Mouse (Mus musculus) hindbrain, embryonic 13.5 days (tissue): Measurements from ENCODE around the gene Gria2. TPM values are rescaled to one million over a fixed set of nuclear protein-coding genes. Genes with fewer than 3 reads are reported as not detected.

Source experiments
- ATAC-seq: fragments of 200-750 bp; cut with Nextera tagmentation; 2 replicates; pipeline ENCODE4 v1.8.0; 2017; ENCODE audit warnings: moderate TSS enrichment; ENCODE audit not compliant: low FRiP score
- H3K27ac ChIP-seq: fragments of 300-500 bp; sonication (generic); 2 replicates; pipeline ENCODE4 v1.5.1; 2015; ENCODE audit warnings: inconsistent platforms, mild to moderate bottlenecking, moderate library complexity
- H3K27me3 ChIP-seq: fragments of 300-500 bp; sonication (generic); 2 replicates; pipeline ENCODE4 v1.6.1; 2015; ENCODE audit warnings: mild to moderate bottlenecking, inconsistent platforms
- H3K36me3 ChIP-seq: fragments of 300-500 bp; sonication (generic); 2 replicates; pipeline ENCODE4 v1.6.1; 2015; ENCODE audit warnings: mild to moderate bottlenecking, inconsistent platforms
- H3K4me1 ChIP-seq: fragments of 300-500 bp; sonication (generic); replicated peaks from 2 replicates; pipeline ENCODE4 v1.6.1; 2015; ENCODE audit warnings: inconsistent platforms
- H3K4me2 ChIP-seq: fragments of 300-500 bp; sonication (generic); 2 replicates; pipeline ENCODE4 v1.6.1; 2015; ENCODE audit warnings: inconsistent platforms, mild to moderate bottlenecking, moderate library complexity
- H3K4me3 ChIP-seq: fragments of 300-500 bp; sonication (generic); 2 replicates; pipeline ENCODE4 v1.5.1; 2015; ENCODE audit warnings: mild to moderate bottlenecking, inconsistent platforms
- H3K9ac ChIP-seq: fragments of 300-500 bp; sonication (generic); 2 replicates; pipeline ENCODE4 v1.6.1; 2015; ENCODE audit warnings: mild to moderate bottlenecking, inconsistent platforms
- H3K9me3 ChIP-seq: fragments of 300-500 bp; sonication (generic); 2 replicates; pipeline ENCODE4 v1.6.1; 2016; ENCODE audit warnings: inconsistent platforms
- WGBS: fragments of 180-500 bp; shearing (Covaris S2); methylation state at CpG from one replicate; pipeline ENCODE4 v1.1.7; 2015; 5-methylcytosine and 5-hydroxymethylcytosine counted together
- polyA plus RNA-seq: library from polyadenylated mRNA; unstranded; fragments of >200 nt; fragmentation: Nextera tagmentation; extraction: Ambion mirVana; gene quantifications from 2 replicates; pipeline ENCODE4 v1.2.1, GENCODE M21; 2015

Gene Gria2
- polyA plus RNA-seq, 1 experiment from 2014 or later: 129 TPM

DNA sequence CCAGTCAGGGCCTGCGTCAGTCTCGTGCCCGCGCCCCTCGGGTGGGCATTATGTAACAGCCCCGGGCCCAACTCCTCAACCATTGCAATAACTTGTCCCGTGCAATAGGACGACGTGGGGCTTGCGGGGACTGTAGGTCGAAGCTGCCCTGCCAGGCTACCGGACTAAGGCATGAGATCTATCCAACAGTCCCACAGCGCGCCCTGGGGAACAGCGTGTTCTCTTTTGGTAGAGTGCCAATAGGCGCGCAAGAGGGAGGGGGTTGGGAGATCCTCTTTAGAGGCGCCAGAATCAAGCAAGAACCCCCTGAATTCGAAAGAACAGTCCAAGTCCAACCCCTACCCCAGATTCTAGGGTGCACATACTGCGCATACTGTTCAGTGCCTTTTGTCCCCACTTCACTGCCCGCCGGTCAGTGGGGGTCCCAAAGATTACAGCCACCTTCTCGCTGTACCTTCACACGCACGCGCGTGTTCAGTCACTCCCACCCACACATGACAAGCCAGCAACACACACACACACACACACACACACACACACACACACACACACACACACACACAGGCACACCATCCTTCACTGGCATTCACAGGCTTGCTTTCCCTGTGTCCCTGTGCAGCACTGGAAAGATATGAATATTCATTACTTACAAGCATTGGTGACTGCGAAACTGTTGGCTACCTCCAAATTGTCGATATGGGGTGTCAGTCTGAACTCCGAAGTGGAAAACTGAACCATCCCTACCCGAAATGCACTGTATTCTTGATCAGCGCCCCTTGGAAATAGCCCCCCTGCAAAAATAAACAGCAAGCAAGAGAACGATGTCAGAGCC is 1.4 kb downstream of the Gria2 start:
- Histone ChIP-seq H3K9ac (peak overlapping the region; percentile 85), H3K36me3 (no peaks in the 10 kb centered on the region), H3K4me1 (peaks cover 27% of the 10 kb centered on the region), H3K4me3 (peak overlapping the region; percentile 75), H3K4me2 (peak overlapping the region; percentile 70), H3K27ac (peak overlapping the region; percentile 96), H3K9me3 (no peaks in the 10 kb centered on the region), H3K27me3 (no peaks in the 10 kb centered on the region)
- WGBS: 3% methylated on average over 33 of the region's 33 CpGs
- peak; percentile 60 for ATAC-seq

- Histone ChIP-seq H3K9ac (peak overlapping the region; percentile 85), H3K4me1 (peaks cover 27% of the 10 kb centered on the region), H3K36me3 (no peaks in the 10 kb centered on the region), H3K27me3 (no peaks in the 10 kb centered on the region), H3K4me3 (peak overlapping the region; percentile 75), H3K9me3 (no peaks in the 10 kb centered on the region), H3K27ac (peak overlapping the region; percentile 96), H3K4me2 (peak overlapping the region; percentile 70)
- WGBS: 2% methylated on average over 29 of the region's 29 CpGs
- peak; percentile 4 for ATAC-seq
These were observed 2.2 kb downstream of the Gria2 start for GRCm38 (mm10) chr3:80800299-80800994.

- Histone ChIP-seq H3K4me2 (peak overlapping the region; percentile 70), H3K4me3 (peak overlapping the region; percentile 75; the same call in 1 of the 2 replicates), H3K27me3 (no peaks in the 10 kb centered on the region), H3K9ac (no peak overlapping the region), H3K36me3 (no peaks in the 10 kb centered on the region), H3K9me3 (no peaks in the 10 kb centered on the region), H3K27ac (no peak overlapping the region), H3K4me1 (peaks cover 20% of the 10 kb centered on the region)
- WGBS: 77% methylated on average over 1 of the region's 1 CpGs
- ATAC-seq: no peak
These were observed 4.7 kb downstream of the Gria2 start for GRCm38 (mm10) chr3:80797935-80798334.

DNA sequence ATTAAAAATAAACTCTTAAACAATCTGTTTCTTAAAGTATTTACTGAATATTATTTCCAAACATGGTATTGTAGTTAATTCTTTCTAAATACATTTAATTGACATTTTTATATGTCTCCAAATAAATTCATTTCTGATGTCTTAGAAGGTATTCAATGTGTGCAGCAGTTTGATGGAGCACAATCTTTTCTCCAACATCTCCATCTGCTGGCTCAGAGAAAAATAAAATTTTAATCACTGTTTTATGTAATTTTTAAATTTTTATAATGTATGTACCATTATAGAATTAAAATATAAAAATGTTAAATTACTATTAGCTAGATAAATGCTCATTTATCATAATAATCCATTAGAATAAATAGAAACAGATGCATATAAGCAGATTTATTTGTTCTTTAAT is 5.9 kb downstream of the Gria2 start:
- Histone ChIP-seq H3K9me3 (no peaks in the 10 kb centered on the region), H3K36me3 (no peaks in the 10 kb centered on the region), H3K9ac (no peak overlapping the region), H3K4me3 (no peak overlapping the region), H3K4me1 (peaks cover 20% of the 10 kb centered on the region), H3K27ac (no peak overlapping the region), H3K4me2 (no peak overlapping the region), H3K27me3 (no peaks in the 10 kb centered on the region)
- no peak for ATAC-seq

GRCm38 (mm10) chr3:80795284-80795683 is 7.4 kb downstream of the Gria2 start:
- H3K27me3 ChIP-seq: no peaks in the 10 kb centered on the region
- ATAC-seq: no peak
- 89% methylated on average over 2 of the region's 2 CpGs for WGBS

DNA sequence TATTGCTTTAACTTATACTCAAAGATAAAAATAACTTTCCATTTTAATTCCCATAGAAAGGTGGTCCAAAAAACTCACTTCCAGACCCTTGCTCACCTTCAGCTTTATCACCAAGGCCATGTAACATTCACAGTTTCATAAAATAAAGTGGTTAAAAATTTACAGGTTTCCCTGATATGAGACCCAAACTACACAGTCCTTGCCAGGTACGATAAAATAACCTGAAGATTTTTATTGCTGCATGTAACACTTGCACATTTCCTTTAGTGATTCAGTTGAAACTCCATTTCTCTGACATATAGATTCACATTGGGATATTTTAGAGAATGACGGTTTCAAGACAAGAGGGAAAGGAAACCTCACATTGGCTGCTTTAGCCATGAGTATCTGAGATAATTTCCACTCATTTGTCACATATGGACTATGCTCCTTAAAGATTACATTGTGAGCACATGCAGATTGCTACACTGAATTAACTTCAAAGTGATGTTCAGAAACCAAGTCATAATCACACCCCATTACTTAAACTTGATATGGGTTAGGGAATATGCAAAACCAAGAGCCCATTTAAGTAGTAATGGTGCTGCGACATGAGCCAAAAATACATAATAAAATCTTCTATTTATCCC is 15.4 kb downstream of the Gria2 start:
- H3K4me3 ChIP-seq: no peak overlapping the region
- no peaks in the 10 kb centered on the region for H3K4me1 ChIP-seq
- no peak for ATAC-seq
- WGBS: 82% methylated on average over 3 of the region's 3 CpGs
- no peak overlapping the region for H3K27ac ChIP-seq
- H3K27me3 ChIP-seq: no peaks in the 10 kb centered on the region
- H3K36me3 ChIP-seq: no peaks in the 10 kb centered on the region
- no peaks in the 10 kb centered on the region for H3K9me3 ChIP-seq
- no peak overlapping the region for H3K4me2 ChIP-seq
- no peak overlapping the region for H3K9ac ChIP-seq

More at GRCm38 (mm10) chr3:80795284-80795683, 7.4 kb downstream of the Gria2 start:
- H3K9ac ChIP-seq: no peak overlapping the region
- no peak overlapping the region for H3K4me3 ChIP-seq
- peaks cover 18% of the 10 kb centered on the region for H3K4me1 ChIP-seq
- no peak overlapping the region for H3K27ac ChIP-seq
- H3K9me3 ChIP-seq: no peaks in the 10 kb centered on the region
- H3K4me2 ChIP-seq: no peak overlapping the region
- no peaks in the 10 kb centered on the region for H3K36me3 ChIP-seq

GRCm38 (mm10) chr3:80781144-80781530 is 21.5 kb downstream of the Gria2 start:
- Histone ChIP-seq H3K4me2 (no peak overlapping the region), H3K9ac (no peak overlapping the region), H3K36me3 (no peaks in the 10 kb centered on the region), H3K27ac (no peak overlapping the region), H3K4me3 (no peak overlapping the region), H3K9me3 (no peaks in the 10 kb centered on the region), H3K4me1 (no peaks in the 10 kb centered on the region), H3K27me3 (no peaks in the 10 kb centered on the region)
- no peak for ATAC-seq

GRCm38 (mm10) chr3:80780383-80781143 is 22.1 kb downstream of the Gria2 start:
- Histone ChIP-seq H3K4me2 (no peak overlapping the region), H3K4me3 (no peak overlapping the region), H3K27ac (no peak overlapping the region), H3K27me3 (no peaks in the 10 kb centered on the region), H3K9me3 (no peaks in the 10 kb centered on the region), H3K36me3 (no peaks in the 10 kb centered on the region), H3K9ac (no peak overlapping the region), H3K4me1 (no peaks in the 10 kb centered on the region)
- 87% methylated on average over 4 of the region's 4 CpGs for WGBS
- ATAC-seq: no peak

DNA sequence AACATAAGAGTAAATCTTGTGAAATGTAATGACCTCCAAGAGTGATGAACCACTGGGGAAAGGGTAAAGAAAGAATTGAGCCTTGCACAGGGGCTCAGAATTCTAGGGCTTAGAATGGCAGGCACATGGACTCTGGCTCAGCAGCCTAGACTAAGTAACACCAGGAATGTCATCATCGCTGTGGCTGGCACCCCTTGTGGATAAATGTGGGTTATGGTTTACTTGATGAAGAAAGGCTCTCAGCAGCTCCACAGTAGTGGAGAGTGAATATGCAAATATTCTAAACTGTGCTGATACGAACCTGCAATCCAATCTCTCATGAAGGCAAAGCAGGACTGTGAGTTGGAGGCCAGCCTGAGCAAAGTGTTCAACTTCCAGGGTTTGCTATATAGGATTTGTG is 26.0 kb downstream of the Gria2 start:
- no peaks in the 10 kb centered on the region for H3K36me3 ChIP-seq
- H3K9ac ChIP-seq: no peak overlapping the region
- H3K4me3 ChIP-seq: no peak overlapping the region
- H3K4me1 ChIP-seq: no peaks in the 10 kb centered on the region
- no peak for ATAC-seq
- no peak overlapping the region for H3K27ac ChIP-seq
- H3K27me3 ChIP-seq: no peaks in the 10 kb centered on the region
- H3K9me3 ChIP-seq: no peaks in the 10 kb centered on the region
- WGBS: 86% methylated on average over 2 of the region's 2 CpGs
- H3K4me2 ChIP-seq: no peak overlapping the region

DNA sequence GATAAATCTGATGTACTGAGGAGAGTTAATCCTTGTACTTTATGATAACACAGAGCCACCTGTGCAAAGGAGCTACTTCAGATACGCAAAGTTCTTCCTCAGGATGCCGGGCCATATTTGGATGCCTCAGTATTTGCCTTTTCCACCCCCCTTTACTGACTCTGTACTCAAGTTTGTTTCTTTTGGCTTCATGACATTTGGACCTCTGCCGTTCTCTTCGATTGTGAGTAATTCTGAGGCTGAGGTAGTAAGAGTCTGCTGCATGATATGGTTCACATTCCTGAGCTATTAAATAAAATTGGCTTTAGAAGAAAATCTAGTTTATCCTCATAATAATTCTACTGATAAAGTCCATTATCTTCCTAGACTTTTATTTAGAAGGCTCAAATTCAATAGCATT is 26.7 kb downstream of the Gria2 start:
- no peak overlapping the region for H3K4me3 ChIP-seq
- 88% methylated on average over 4 of the region's 4 CpGs for WGBS
- no peaks in the 10 kb centered on the region for H3K4me1 ChIP-seq
- no peak overlapping the region for H3K9ac ChIP-seq
- no peak for ATAC-seq
- no peak overlapping the region for H3K27ac ChIP-seq
- H3K9me3 ChIP-seq: no peaks in the 10 kb centered on the region
- H3K27me3 ChIP-seq: no peaks in the 10 kb centered on the region
- H3K4me2 ChIP-seq: no peak overlapping the region
- H3K36me3 ChIP-seq: no peaks in the 10 kb centered on the region

GRCm38 (mm10) chr3:80774005-80774764 is 28.4 kb downstream of the Gria2 start:
- Histone ChIP-seq H3K27ac (0 out of 2 replicates have a peak overlapping the region, but pooled peaks have one; percentile 40), H3K27me3 (no peaks in the 10 kb centered on the region), H3K4me3 (no peak overlapping the region), H3K4me1 (no peaks in the 10 kb centered on the region), H3K36me3 (no peaks in the 10 kb centered on the region), H3K4me2 (no peak overlapping the region), H3K9me3 (no peaks in the 10 kb centered on the region), H3K9ac (no peak overlapping the region)
- ATAC-seq: no peak
- WGBS: 51% methylated on average over 4 of the region's 4 CpGs
